Mouse (Mus musculus) embryonic facial prominence, embryonic 12.5 days (tissue): ENCODE results near the gene Syndig1. TPM values are rescaled to one million over a fixed set of nuclear protein-coding genes. Genes with fewer than 3 reads are reported as not detected.

Source experiments
- ATAC-seq: fragments of 200-750 bp; cut with Nextera tagmentation; 2 replicates; pipeline ENCODE4 v1.8.0; 2017; ENCODE audit not compliant: insufficient number of reproducible peaks, insufficient read depth, low FRiP score, low TSS enrichment
- H3K27ac ChIP-seq: fragments of 300-500 bp; sonication (generic); 2 replicates; pipeline ENCODE4 v1.5.1; 2016; ENCODE audit warnings: mild to moderate bottlenecking
- H3K27me3 ChIP-seq: fragments of 300-500 bp; sonication (generic); 2 replicates; pipeline ENCODE4 v1.6.1; 2016; ENCODE audit warnings: mild to moderate bottlenecking, moderate library complexity
- H3K36me3 ChIP-seq: fragments of 300-500 bp; sonication (generic); 2 replicates; pipeline ENCODE4 v1.6.1; 2016; ENCODE audit warnings: mild to moderate bottlenecking
- H3K4me1 ChIP-seq: fragments of 300-500 bp; sonication (generic); 2 replicates; pipeline ENCODE4 v1.6.1; 2016
- H3K4me2 ChIP-seq: fragments of 300-500 bp; sonication (generic); replicated peaks from 2 replicates; pipeline ENCODE4 v1.6.1; 2016; ENCODE audit warnings: mild to moderate bottlenecking, moderate library complexity
- H3K4me3 ChIP-seq: fragments of 300-500 bp; sonication (generic); 2 replicates; pipeline ENCODE4 v1.5.1; 2016; ENCODE audit warnings: mild to moderate bottlenecking
- H3K9ac ChIP-seq: fragments of 300-500 bp; sonication (generic); 2 replicates; pipeline ENCODE4 v1.6.1; 2016; ENCODE audit warnings: mild to moderate bottlenecking, moderate library complexity
- H3K9me3 ChIP-seq: fragments of 300-500 bp; sonication (generic); 2 replicates; pipeline ENCODE4 v1.6.1; 2016; ENCODE audit warnings: mild to moderate bottlenecking, moderate library complexity
- WGBS: fragments of 180-500 bp; shearing (Covaris S2); methylation state at CpG from one replicate; pipeline ENCODE4 v1.1.7; 2016; 5-methylcytosine and 5-hydroxymethylcytosine counted together
- polyA plus RNA-seq: library from polyadenylated mRNA; unstranded; fragments of >200 nt; fragmentation: Nextera tagmentation; extraction: Ambion mirVana; gene quantifications from 2 replicates; pipeline ENCODE4 v1.2.1, GENCODE M21; 2016

Gene Syndig1
- polyA plus RNA-seq, 1 experiment from 2014 or later: 7.9 TPM

DNA sequence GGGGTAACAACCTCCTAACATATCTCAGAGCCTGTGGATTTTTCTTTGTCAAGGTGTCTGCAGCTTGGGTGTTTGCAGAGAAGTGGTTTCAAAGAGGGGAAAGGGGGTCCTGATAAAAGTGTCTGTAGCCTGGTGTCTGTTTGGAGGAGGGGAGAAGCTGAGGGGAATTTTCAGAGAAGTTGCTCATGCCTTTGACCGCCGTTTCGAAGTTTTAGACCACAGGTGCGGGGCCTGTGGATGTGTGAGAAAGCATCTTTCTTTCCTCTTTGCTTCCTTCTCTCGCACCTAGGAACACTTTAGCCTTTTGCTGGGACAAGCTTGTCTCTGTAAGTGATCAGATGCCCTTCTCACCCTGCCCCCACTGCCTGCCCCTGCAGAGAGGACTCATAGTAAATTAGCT lies 3.3 kb downstream of the Syndig1 start:
- Histone ChIP-seq H3K36me3 (no peaks in the 10 kb centered on the region), H3K4me1 (0 out of 2 replicates have a peak, but pooled peaks cover 4% of the 10 kb centered on the region), H3K4me3 (peak overlapping the region; percentile 59), H3K9ac (no peak overlapping the region), H3K4me2 (peak overlapping the region; percentile 99), H3K27ac (no peak overlapping the region), H3K27me3 (peaks cover 45% of the 10 kb centered on the region), H3K9me3 (no peaks in the 10 kb centered on the region)
- 3% methylated on average over 5 of the region's 5 CpGs for WGBS
- no peak for ATAC-seq

DNA sequence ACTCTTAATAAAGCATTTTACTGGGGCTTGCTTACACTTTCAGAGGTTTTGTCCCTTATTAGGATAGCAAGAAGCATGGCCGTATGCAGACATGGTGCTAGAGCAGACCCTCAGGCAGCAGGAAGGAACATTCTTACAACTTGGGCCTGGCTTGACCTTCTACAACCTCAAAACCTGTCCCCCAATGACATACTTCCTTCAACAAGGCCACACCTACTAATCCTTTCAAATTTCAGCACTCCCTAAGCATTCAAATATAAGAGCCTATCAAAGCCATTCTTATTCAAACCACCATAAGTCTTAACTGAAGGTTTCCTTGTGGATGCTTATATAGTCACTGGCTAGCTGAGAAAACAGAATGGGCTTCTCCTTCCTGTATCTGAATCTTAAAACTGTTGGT lies 6.1 kb downstream of the Syndig1 start:
- 86% methylated on average over 1 of the region's 1 CpGs for WGBS
- no peak overlapping the region for H3K4me3 ChIP-seq
- H3K9ac ChIP-seq: no peak overlapping the region
- no peak for ATAC-seq
- H3K27ac ChIP-seq: no peak overlapping the region
- H3K4me2 ChIP-seq: no peak overlapping the region
- no peaks in the 10 kb centered on the region for H3K9me3 ChIP-seq
- H3K4me1 ChIP-seq: 0 out of 2 replicates have a peak, but pooled peaks cover 4% of the 10 kb centered on the region
- H3K36me3 ChIP-seq: no peaks in the 10 kb centered on the region
- peaks cover 34% of the 10 kb centered on the region for H3K27me3 ChIP-seq

GRCm38 (mm10) chr2:149836471-149837135 lies 7.6 kb downstream of the Syndig1 start:
- Histone ChIP-seq H3K4me3 (no peak overlapping the region), H3K27me3 (peaks cover 19% of the 10 kb centered on the region), H3K9me3 (no peaks in the 10 kb centered on the region), H3K27ac (no peak overlapping the region), H3K4me1 (no peaks in the 10 kb centered on the region), H3K36me3 (no peaks in the 10 kb centered on the region), H3K9ac (no peak overlapping the region), H3K4me2 (no peak overlapping the region)
- 74% methylated on average over 2 of the region's 2 CpGs for WGBS
- no peak for ATAC-seq

DNA sequence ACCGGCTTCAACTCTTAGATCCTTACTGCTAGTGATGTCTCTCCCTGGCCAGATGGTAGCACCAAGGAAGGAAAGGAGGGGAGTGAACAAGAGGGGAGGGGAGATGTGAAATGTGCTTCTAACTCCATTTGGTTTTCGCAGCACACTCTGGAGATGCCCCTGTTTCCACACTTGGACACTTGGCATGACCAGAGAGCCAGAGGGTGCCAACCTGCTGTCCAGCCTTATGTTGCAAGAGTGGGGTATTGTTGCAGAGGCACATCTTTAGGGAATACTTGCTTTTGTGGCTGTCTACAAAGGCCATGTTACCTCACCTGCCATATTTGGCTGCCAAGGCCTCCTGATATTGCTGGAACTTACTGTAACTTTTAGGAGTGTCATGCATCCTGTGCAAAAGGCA lies 10.7 kb downstream of the Syndig1 start:
- Histone ChIP-seq H3K4me2 (no peak overlapping the region), H3K4me1 (no peaks in the 10 kb centered on the region), H3K27ac (no peak overlapping the region), H3K36me3 (no peaks in the 10 kb centered on the region), H3K9me3 (no peaks in the 10 kb centered on the region), H3K4me3 (no peak overlapping the region), H3K27me3 (no peaks in the 10 kb centered on the region), H3K9ac (no peak overlapping the region)
- WGBS: 79% methylated on average over 2 of the region's 2 CpGs
- ATAC-seq: no peak

DNA sequence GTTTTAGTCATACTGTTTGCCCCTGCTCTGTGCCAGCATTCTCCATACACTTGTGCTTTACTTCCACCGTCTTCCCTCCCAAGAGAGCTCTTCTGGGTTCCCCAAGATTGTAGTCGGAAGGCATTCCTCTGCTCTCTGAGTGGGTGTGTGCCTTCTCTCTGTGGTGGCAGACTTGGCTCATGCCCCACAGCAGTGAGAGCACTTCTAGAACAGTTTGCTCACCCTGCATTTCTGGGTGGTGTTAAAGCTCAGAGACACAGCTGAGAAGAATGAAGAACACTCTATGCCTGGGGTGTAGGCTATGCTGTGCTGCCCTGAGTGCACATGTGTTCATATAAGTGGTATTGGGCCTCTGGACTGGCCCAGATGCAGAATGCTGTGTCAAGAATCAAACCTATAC lies 15.6 kb downstream of the Syndig1 start:
- Histone ChIP-seq H3K9ac (no peak overlapping the region), H3K36me3 (no peaks in the 10 kb centered on the region), H3K4me2 (no peak overlapping the region), H3K9me3 (no peaks in the 10 kb centered on the region), H3K4me1 (no peaks in the 10 kb centered on the region), H3K27ac (no peak overlapping the region), H3K4me3 (no peak overlapping the region), H3K27me3 (no peaks in the 10 kb centered on the region)
- ATAC-seq: no peak
- WGBS: 81% methylated on average over 2 of the region's 2 CpGs

GRCm38 (mm10) chr2:149848778-149849177 lies 19.8 kb downstream of the Syndig1 start:
- Histone ChIP-seq H3K4me2 (no peak overlapping the region), H3K9ac (no peak overlapping the region), H3K27ac (no peak overlapping the region), H3K4me3 (no peak overlapping the region), H3K36me3 (no peaks in the 10 kb centered on the region), H3K4me1 (no peaks in the 10 kb centered on the region), H3K27me3 (no peaks in the 10 kb centered on the region), H3K9me3 (no peaks in the 10 kb centered on the region)
- no peak for ATAC-seq
- 62% methylated on average over 4 of the region's 4 CpGs for WGBS

GRCm38 (mm10) chr2:149861002-149861401 lies 32.0 kb downstream of the Syndig1 start:
- no peak for ATAC-seq
- WGBS: 89% methylated on average over 3 of the region's 3 CpGs
- no peak overlapping the region for H3K4me3 ChIP-seq

GRCm38 (mm10) chr2:149865914-149866435 lies 37.0 kb downstream of the Syndig1 start:
- no peaks in the 10 kb centered on the region for H3K9me3 ChIP-seq
- WGBS: 68% methylated on average over 5 of the region's 5 CpGs
- no peak overlapping the region for H3K27ac ChIP-seq
- no peak for ATAC-seq
- no peak overlapping the region for H3K4me2 ChIP-seq
- no peak overlapping the region for H3K4me3 ChIP-seq
- no peak overlapping the region for H3K9ac ChIP-seq
- no peaks in the 10 kb centered on the region for H3K27me3 ChIP-seq
- no peaks in the 10 kb centered on the region for H3K36me3 ChIP-seq
- H3K4me1 ChIP-seq: no peaks in the 10 kb centered on the region

More at GRCm38 (mm10) chr2:149861002-149861401, 32.0 kb downstream of the Syndig1 start:
- Histone ChIP-seq H3K4me1 (no peaks in the 10 kb centered on the region), H3K27me3 (no peaks in the 10 kb centered on the region), H3K4me2 (no peak overlapping the region), H3K36me3 (no peaks in the 10 kb centered on the region), H3K9me3 (no peaks in the 10 kb centered on the region), H3K9ac (no peak overlapping the region), H3K27ac (no peak overlapping the region)

DNA sequence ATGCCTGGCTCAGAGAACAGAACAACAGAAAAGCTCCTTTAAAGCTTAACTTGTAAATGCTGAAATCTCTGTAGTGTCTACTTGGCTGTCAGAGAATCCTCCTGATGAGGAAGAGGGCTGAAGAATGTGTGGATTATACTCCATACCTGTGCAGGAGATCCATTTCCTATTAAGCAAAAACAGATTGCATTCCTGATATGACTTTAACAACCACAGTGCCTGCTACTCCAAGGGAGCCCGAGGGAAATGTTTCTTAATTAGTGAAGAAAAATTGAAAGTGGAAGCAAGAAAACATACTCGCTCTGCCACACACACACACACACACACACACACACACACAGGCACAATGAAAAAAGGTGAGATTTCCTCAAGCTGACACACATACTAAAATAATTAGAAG lies 41.5 kb downstream of the Syndig1 start:
- Histone ChIP-seq H3K27ac (no peak overlapping the region), H3K9me3 (no peaks in the 10 kb centered on the region), H3K4me1 (no peaks in the 10 kb centered on the region), H3K27me3 (no peaks in the 10 kb centered on the region), H3K9ac (no peak overlapping the region), H3K4me3 (no peak overlapping the region), H3K4me2 (no peak overlapping the region), H3K36me3 (no peaks in the 10 kb centered on the region)
- WGBS: 58% methylated on average over 2 of the region's 2 CpGs
- ATAC-seq: no peak

DNA sequence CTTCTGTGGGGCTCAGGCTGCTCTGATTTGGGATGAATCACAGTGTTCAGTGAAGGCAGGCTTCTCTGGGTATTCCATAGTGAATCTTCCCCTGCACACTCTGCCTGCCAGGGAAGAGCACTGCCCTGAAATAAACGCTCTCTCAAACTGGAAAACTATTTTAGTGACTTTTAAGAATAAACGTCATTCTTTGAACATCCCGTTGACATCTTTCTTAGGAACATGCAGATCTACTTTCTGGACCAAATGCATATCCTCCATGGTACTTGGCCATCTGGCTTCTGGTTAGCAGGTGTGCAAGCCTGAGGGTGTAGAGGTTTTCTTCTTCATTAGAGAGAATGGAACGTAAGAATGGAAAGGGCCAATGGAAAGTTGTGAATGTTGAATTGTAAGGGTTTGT lies 43.5 kb downstream of the Syndig1 start:
- H3K4me3 ChIP-seq: no peak overlapping the region
- no peaks in the 10 kb centered on the region for H3K36me3 ChIP-seq
- H3K4me1 ChIP-seq: no peaks in the 10 kb centered on the region
- H3K27me3 ChIP-seq: no peaks in the 10 kb centered on the region
- WGBS: 85% methylated on average over 4 of the region's 4 CpGs
- H3K9ac ChIP-seq: no peak overlapping the region
- H3K27ac ChIP-seq: no peak overlapping the region
- no peak overlapping the region for H3K4me2 ChIP-seq
- no peak for ATAC-seq
- H3K9me3 ChIP-seq: no peaks in the 10 kb centered on the region

DNA sequence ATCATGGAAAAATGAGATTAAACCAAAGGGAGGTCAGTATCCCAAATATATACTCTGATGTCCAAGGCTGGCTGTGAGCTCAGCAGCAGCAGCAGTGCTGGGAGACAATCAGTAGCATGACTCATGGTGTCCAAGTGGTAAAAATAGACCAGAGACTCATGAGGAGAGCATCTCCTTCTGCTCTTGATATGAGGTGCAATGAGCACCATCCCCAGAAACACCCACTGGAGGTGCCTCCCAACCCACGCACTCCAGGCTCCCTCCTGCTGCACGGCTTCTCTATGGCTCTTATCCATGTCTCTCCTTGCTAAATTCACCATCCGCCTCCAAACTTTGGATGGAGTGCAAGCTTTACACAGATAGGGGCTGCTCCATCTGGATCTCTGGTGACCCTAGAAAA lies 44.3 kb downstream of the Syndig1 start:
- H3K9ac ChIP-seq: no peak overlapping the region
- 87% methylated on average over 3 of the region's 3 CpGs for WGBS
- H3K27ac ChIP-seq: no peak overlapping the region
- H3K27me3 ChIP-seq: no peaks in the 10 kb centered on the region
- H3K36me3 ChIP-seq: no peaks in the 10 kb centered on the region
- no peak overlapping the region for H3K4me3 ChIP-seq
- no peak overlapping the region for H3K4me2 ChIP-seq
- no peak for ATAC-seq
- no peaks in the 10 kb centered on the region for H3K9me3 ChIP-seq
- no peaks in the 10 kb centered on the region for H3K4me1 ChIP-seq

DNA sequence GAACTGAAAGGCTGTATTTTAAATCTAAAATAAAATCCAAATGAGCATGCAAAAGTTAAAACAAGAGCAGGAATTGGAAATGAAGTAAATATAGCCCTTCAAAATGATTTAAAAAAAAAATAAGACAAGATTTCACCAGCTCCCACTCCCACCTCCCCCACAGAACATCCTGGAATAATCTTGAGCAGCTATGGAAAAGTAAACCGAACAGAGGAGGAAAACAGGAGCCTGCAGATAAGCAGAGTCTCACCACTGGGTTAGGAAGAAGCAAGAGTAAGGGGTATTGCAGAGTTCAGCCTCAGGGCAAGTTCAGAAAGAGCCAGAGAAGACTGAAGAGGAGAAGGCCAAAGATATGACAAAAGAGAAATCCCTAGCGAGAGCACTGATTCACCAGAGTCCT lies 48.9 kb downstream of the Syndig1 start:
- 51% methylated on average over 2 of the region's 2 CpGs for WGBS
- no peaks in the 10 kb centered on the region for H3K9me3 ChIP-seq

More for the DNA sequence above, 48.9 kb downstream of the Syndig1 start:
- H3K4me1 ChIP-seq: no peaks in the 10 kb centered on the region
- no peak overlapping the region for H3K9ac ChIP-seq
- no peak overlapping the region for H3K4me3 ChIP-seq
- ATAC-seq: no peak
- no peaks in the 10 kb centered on the region for H3K27me3 ChIP-seq
- H3K27ac ChIP-seq: no peak overlapping the region
- H3K36me3 ChIP-seq: no peaks in the 10 kb centered on the region
- H3K4me2 ChIP-seq: no peak overlapping the region
